Mouse (Mus musculus): ENCODE results near the gene Prg4.

The Prg4 gene

DNA sequence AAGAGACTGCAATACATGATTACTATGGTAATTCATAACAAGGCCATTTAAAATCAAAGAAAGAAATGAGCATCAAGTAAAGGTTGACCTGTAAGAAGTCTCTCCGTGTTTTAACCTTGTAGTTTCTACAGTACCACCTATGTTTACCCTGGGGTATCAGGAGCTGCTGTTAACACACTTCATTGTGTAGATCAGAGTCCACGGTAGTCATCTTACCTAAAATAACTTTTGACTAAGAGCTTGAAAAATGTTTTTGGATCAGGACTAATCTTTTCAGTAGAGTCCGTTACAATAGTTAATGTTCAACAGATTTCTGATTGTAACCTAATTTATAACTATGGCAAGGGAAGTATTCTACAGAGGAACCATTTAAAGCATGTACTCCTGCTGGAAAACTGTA is 61.4 kb downstream of the Prg4 start:
- no peak for DNase-seq

DNA sequence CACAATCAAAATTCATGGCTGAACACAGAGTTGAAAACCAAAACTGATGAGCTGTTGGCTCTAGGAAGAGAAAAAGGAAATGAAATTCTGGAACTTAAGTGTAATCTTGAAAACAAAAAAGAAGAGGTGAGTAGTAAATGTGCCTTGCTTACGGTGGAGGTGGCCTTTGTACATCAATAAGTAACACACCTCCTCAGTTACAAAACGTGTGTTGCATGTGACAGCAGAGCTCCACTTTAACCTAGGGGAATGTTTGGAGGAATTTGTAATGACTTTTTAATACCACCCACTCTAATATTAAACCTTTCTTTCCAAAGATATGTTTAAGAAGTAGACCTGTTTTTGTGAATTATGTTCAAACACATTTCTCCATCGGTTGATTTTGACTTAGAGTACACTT is 62.1 kb downstream of the Prg4 start:
- DNase-seq = no peak

All from kidney, postnatal 10 days (tissue).